Mouse (Mus musculus) kidney, postnatal 0 days (tissue): ENCODE results near the gene Ccdc39. TPM values are rescaled to one million over a fixed set of nuclear protein-coding genes. Genes with fewer than 3 reads are reported as not detected.

ENCODE experiments used
- ATAC-seq: fragments of 200-750 bp; cut with Nextera tagmentation; replicated peaks from 2 replicates; pipeline ENCODE4 v1.8.0; 2017; ENCODE audit warnings: low read depth, moderate number of reproducible peaks, moderate TSS enrichment, moderate library complexity; ENCODE audit not compliant: low FRiP score
- DNase-seq: peaks from one replicate; pipeline ENCODE4 v3.0.0-alpha.2; 2016; ENCODE audit warnings: low spot score
- H3K27ac ChIP-seq: fragments of 300-500 bp; sonication (generic); 2 replicates; pipeline ENCODE4 v1.5.1; 2014; ENCODE audit warnings: mild to moderate bottlenecking
- H3K27me3 ChIP-seq: fragments of 300-500 bp; sonication (generic); 2 replicates; pipeline ENCODE4 v1.6.1; 2014; ENCODE audit warnings: low read length, mixed read lengths; ENCODE audit not compliant: insufficient read depth
- H3K36me3 ChIP-seq: fragments of 300-500 bp; sonication (generic); 2 replicates; pipeline ENCODE4 v1.6.1; 2014; ENCODE audit warnings: low read length, mixed read lengths; ENCODE audit not compliant: insufficient read depth
- H3K4me1 ChIP-seq: fragments of 300-500 bp; sonication (generic); replicated peaks from 2 replicates; pipeline ENCODE4 v1.6.1; 2014; ENCODE audit warnings: antibody characterized with exemption, low read length, mixed read lengths; ENCODE audit not compliant: insufficient read depth
- H3K4me2 ChIP-seq: fragments of 300-500 bp; sonication (generic); 2 replicates; pipeline ENCODE4 v1.6.1; 2014; ENCODE audit warnings: mild to moderate bottlenecking, low read length, moderate library complexity, mixed read lengths
- H3K4me3 ChIP-seq: fragments of 300-500 bp; sonication (generic); replicated peaks from 2 replicates; pipeline ENCODE4 v1.5.1; 2014; ENCODE audit warnings: low read depth, low read length
- H3K9ac ChIP-seq: fragments of 300-500 bp; sonication (generic); 2 replicates; pipeline ENCODE4 v1.6.1; 2014; ENCODE audit warnings: low read depth, low read length
- H3K9me3 ChIP-seq: fragments of 300-500 bp; sonication (generic); replicated peaks from 2 replicates; pipeline ENCODE4 v1.6.1; 2016; ENCODE audit warnings: low read length, inconsistent platforms, mixed read lengths
- CTCF ChIP-seq: IDR thresholded peaks from 2 replicates; pipeline ENCODE4 v1.5.1; 2016; ENCODE audit warnings: antibody characterized with exemption, low read depth, mild to moderate bottlenecking, moderate library complexity
- WGBS: fragments of 180-500 bp; shearing (Covaris S2); extraction: QIAGEN DNeasy Blood & Tissue Kit; methylation state at CpG from one replicate; pipeline ENCODE4 v1.1.7; 2014; 5-methylcytosine and 5-hydroxymethylcytosine counted together
- polyA plus RNA-seq: library from polyadenylated mRNA; unstranded; fragments of >200 nt; fragmentation: Nextera tagmentation; extraction: Ambion mirVana; gene quantifications from 2 replicates; pipeline ENCODE4 v1.2.1, GENCODE M21; 2015

Gene Ccdc39
- polyA plus RNA-seq, 1 experiment from 2014 or later, result 2.5 TPM

- TF ChIP-seq CTCF, result no peak
- DNase-seq (no peak), ATAC-seq (no peak)
- Histone ChIP-seq H3K9me3 (no peaks in the 10 kb centered on the region), H3K4me3 (no peak overlapping the region), H3K4me2 (no peak overlapping the region), H3K9ac (no peak overlapping the region), H3K27me3 (no peaks in the 10 kb centered on the region), H3K4me1 (no peaks in the 10 kb centered on the region), H3K36me3 (no peaks in the 10 kb centered on the region), H3K27ac (no peak overlapping the region)
- 65% methylated on average over 12 of the region's 12 CpGs for WGBS
These were observed 30.6 kb upstream of the Ccdc39 start for GRCm38 (mm10) chr3:33874456-33875286.

- no peaks in the 10 kb centered on the region for H3K4me1 ChIP-seq
These were observed 29.7 kb upstream of the Ccdc39 start for GRCm38 (mm10) chr3:33873837-33874236.

GRCm38 (mm10) chr3:33873366-33873765 lies 29.3 kb upstream of the Ccdc39 start:
- Histone ChIP-seq H3K4me3 (no peak overlapping the region), H3K36me3 (no peaks in the 10 kb centered on the region), H3K27me3 (no peaks in the 10 kb centered on the region), H3K4me1 (no peaks in the 10 kb centered on the region), H3K9ac (no peak overlapping the region), H3K27ac (no peak overlapping the region), H3K4me2 (no peak overlapping the region), H3K9me3 (no peaks in the 10 kb centered on the region)
- ATAC-seq (no peak), DNase-seq (no peak)
- TF ChIP-seq CTCF, result no peak
- 89% methylated on average over 8 of the region's 8 CpGs for WGBS

More at GRCm38 (mm10) chr3:33873837-33874236, 29.7 kb upstream of the Ccdc39 start:
- Histone ChIP-seq H3K9ac (no peak overlapping the region), H3K4me3 (no peak overlapping the region), H3K27me3 (no peaks in the 10 kb centered on the region), H3K27ac (no peak overlapping the region), H3K36me3 (no peaks in the 10 kb centered on the region), H3K9me3 (no peaks in the 10 kb centered on the region), H3K4me2 (no peak overlapping the region)
- TF ChIP-seq CTCF, result no peak
- WGBS, result 79% methylated on average over 7 of the region's 7 CpGs
- no peak for DNase-seq
- ATAC-seq, result no peak

GRCm38 (mm10) chr3:33864000-33864540 lies 20.0 kb upstream of the Ccdc39 start:
- DNase-seq, result no peak
- no peak for ATAC-seq

GRCm38 (mm10) chr3:33858939-33859338 lies 14.8 kb upstream of the Ccdc39 start:
- no peak overlapping the region for H3K4me3 ChIP-seq
- DNase-seq (no peak), ATAC-seq (no peak)
- TF ChIP-seq CTCF, result no peak
- 83% methylated on average over 3 of the region's 3 CpGs for whole genome bisulfite sequencing
- no peaks in the 10 kb centered on the region for H3K27me3 ChIP-seq
- H3K4me1 ChIP-seq, result no peaks in the 10 kb centered on the region
- H3K9ac ChIP-seq, result no peak overlapping the region
- H3K36me3 ChIP-seq, result no peaks in the 10 kb centered on the region
- no peak overlapping the region for H3K4me2 ChIP-seq
- no peaks in the 10 kb centered on the region for H3K9me3 ChIP-seq
- no peak overlapping the region for H3K27ac ChIP-seq

More at GRCm38 (mm10) chr3:33864000-33864540, 20.0 kb upstream of the Ccdc39 start:
- Histone ChIP-seq H3K36me3 (no peaks in the 10 kb centered on the region), H3K4me1 (no peaks in the 10 kb centered on the region), H3K9me3 (no peaks in the 10 kb centered on the region), H3K4me3 (no peak overlapping the region), H3K9ac (no peak overlapping the region), H3K4me2 (no peak overlapping the region), H3K27me3 (no peaks in the 10 kb centered on the region), H3K27ac (no peak overlapping the region)
- no peak for TF ChIP-seq CTCF

GRCm38 (mm10) chr3:33853062-33853461 lies 9.0 kb upstream of the Ccdc39 start:
- TF ChIP-seq CTCF, result peak; percentile 30; the same call in 1 of the 2 replicates
- Histone ChIP-seq H3K4me1 (no peaks in the 10 kb centered on the region), H3K4me2 (no peak overlapping the region), H3K36me3 (no peaks in the 10 kb centered on the region), H3K27me3 (no peaks in the 10 kb centered on the region), H3K4me3 (no peak overlapping the region), H3K9me3 (no peaks in the 10 kb centered on the region), H3K27ac (no peak overlapping the region), H3K9ac (no peak overlapping the region)
- WGBS, result 63% methylated on average over 1 of the region's 1 CpGs
- DNase-seq, result peak; percentile 2
- no peak for ATAC-seq
